Mouse (Mus musculus) forebrain, embryonic 14.5 days (tissue): ENCODE results near the gene Sf3b2. TPM values are rescaled to one million over a fixed set of nuclear protein-coding genes. Genes with fewer than 3 reads are reported as not detected.

Experiments
- ATAC-seq: fragments of 200-750 bp; cut with Nextera tagmentation; 2 replicates; pipeline ENCODE4 v1.8.0; 2017; ENCODE audit warnings: mild to moderate bottlenecking, moderate library complexity
- DNase-seq: peaks from one replicate; pipeline ENCODE4 v3.0.0-alpha.2; 2015; ENCODE audit warnings: low spot score
- H3K27ac ChIP-seq: fragments of 300-500 bp; sonication (generic); 2 replicates; pipeline ENCODE4 v1.5.1; 2014; ENCODE audit warnings: low read depth, mild to moderate bottlenecking, control low read depth, low read length, moderate library complexity
- H3K27me3 ChIP-seq: fragments of 300-500 bp; sonication (generic); replicated peaks from 2 replicates; pipeline ENCODE4 v1.6.1; 2014; ENCODE audit warnings: low read length, control low read depth, mixed read lengths; ENCODE audit not compliant: control insufficient read depth, insufficient read depth
- H3K36me3 ChIP-seq: fragments of 300-500 bp; sonication (generic); 2 replicates; pipeline ENCODE4 v1.6.1; 2014; ENCODE audit warnings: low read length, control low read depth; ENCODE audit not compliant: control insufficient read depth, insufficient read depth
- H3K4me1 ChIP-seq: fragments of 300-500 bp; sonication (generic); 2 replicates; pipeline ENCODE4 v1.6.1; 2014; ENCODE audit warnings: antibody characterized with exemption, low read length, control low read depth; ENCODE audit not compliant: control insufficient read depth, insufficient read depth
- H3K4me2 ChIP-seq: fragments of 300-500 bp; sonication (generic); 2 replicates; pipeline ENCODE4 v1.6.1; 2014; ENCODE audit warnings: mild to moderate bottlenecking, control low read depth, low read length
- H3K4me3 ChIP-seq: fragments of 300-500 bp; sonication (generic); 2 replicates; pipeline ENCODE4 v1.5.1; 2014; ENCODE audit warnings: low read depth, low read length, control low read depth
- H3K9ac ChIP-seq: fragments of 300-500 bp; sonication (generic); 2 replicates; pipeline ENCODE4 v1.6.1; 2014; ENCODE audit warnings: mild to moderate bottlenecking, low read length, control low read depth, moderate library complexity
- H3K9me3 ChIP-seq: fragments of 300-500 bp; sonication (generic); replicated peaks from 2 replicates; pipeline ENCODE4 v1.6.1; 2016; ENCODE audit warnings: low read length, control low read depth, mixed read lengths; ENCODE audit not compliant: control insufficient read depth
- WGBS: fragments of 180-500 bp; shearing (Covaris S2); extraction: QIAGEN DNeasy Blood & Tissue Kit; methylation state at CpG from one replicate; pipeline ENCODE4 v1.1.7; 2014; 5-methylcytosine and 5-hydroxymethylcytosine counted together
- polyA plus RNA-seq: library from polyadenylated mRNA; unstranded; fragments of >200 nt; fragmentation: Nextera tagmentation; extraction: Ambion mirVana; gene quantifications from 2 replicates; pipeline ENCODE4 v1.2.1, GENCODE M21; 2014

Sf3b2 gene
- polyA plus RNA-seq, 1 experiment from 2014 or later: 298 TPM

DNA sequence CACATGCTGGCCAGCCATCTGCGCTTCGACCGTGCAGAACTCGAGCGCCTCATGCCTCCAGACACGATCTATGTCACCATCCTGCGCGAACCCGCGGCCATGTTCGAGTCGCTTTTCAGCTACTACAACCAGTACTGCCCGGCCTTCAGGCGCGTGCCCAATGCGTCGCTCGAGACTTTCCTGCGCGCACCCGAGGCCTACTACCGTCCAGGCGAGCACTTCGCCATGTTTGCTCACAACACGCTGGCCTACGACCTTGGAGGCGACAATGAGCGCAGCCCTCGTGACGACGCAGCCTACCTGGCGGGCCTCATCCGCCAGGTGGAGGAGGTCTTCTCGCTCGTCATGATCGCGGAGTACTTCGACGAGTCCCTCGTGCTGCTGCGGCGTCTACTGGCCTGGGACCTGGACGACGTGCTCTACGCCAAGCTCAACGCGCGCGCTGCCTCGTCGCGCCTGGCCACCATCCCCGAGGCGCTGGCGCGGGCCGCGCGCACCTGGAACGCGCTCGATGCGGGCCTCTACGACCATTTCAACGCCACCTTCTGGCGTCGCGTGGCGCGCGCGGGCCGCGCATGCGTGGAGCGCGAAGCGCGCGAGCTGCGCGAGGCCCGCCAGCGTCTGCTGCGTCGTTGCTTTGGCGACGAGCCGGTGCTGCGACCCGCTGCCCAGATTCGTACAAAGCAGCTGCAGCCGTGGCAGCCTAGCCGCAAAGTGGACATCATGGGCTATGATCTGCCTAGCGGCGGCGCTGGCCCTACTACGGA lies 11.9 kb upstream of the Sf3b2 start:
- Histone ChIP-seq H3K4me2 (peak overlapping the region; percentile 12; the same call in 1 of the 2 replicates), H3K27me3 (no peaks in the 10 kb centered on the region), H3K27ac (no peak overlapping the region), H3K4me1 (no peaks in the 10 kb centered on the region), H3K9ac (no peak overlapping the region), H3K9me3 (no peaks in the 10 kb centered on the region), H3K36me3 (peaks cover 53% of the 10 kb centered on the region), H3K4me3 (no peak overlapping the region)
- no peak for ATAC-seq
- WGBS: 58% methylated on average over 98 of the region's 98 CpGs
- no peak for DNase-seq

DNA sequence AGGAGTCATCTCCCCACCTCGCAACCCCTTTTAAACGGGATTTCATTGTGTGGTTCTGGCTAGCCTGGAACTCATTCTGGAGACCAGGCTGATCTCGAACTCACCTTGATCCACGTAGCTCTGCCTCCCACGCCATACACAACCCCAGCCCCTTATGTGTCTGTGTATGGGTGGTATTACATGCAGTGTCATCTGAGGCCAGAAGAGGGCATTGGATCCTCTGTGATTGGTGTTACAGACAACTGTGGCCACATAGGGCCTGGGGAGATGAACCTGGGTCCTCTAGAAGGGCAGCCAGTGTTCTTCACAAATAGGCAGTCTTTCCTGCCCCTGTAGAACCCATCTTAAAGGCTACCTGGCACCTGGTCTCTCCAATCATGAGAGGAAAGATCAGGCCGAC lies 11.0 kb upstream of the Sf3b2 start:
- no peak for DNase-seq
- WGBS: 85% methylated on average over 6 of the region's 6 CpGs
- H3K36me3 ChIP-seq: peaks cover 53% of the 10 kb centered on the region

DNA sequence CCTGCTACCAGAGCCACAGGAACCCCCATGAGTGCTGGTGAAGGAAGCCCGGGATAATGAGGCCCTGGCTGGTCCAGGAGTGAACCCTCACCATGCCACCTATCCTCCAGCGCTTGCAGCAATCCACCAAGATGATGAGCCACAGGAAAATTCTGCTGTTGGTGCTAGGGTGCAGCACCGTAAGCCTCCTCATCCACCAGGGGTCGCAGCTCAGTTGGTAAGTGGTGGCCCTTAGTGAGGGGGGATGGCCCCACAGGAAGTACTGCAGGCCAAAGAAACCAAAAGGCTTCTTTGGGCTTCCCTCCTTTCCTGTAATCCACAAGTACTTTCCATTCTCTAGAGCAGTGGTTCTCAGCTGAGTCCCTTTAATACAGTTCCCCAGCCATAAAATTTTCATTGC lies 7.2 kb upstream of the Sf3b2 start:
- Histone ChIP-seq H3K4me3 (no peak overlapping the region), H3K4me1 (0 out of 2 replicates have a peak, but pooled peaks cover 5% of the 10 kb centered on the region), H3K9me3 (no peaks in the 10 kb centered on the region), H3K36me3 (peaks cover 46% of the 10 kb centered on the region), H3K4me2 (no peak overlapping the region), H3K27me3 (no peaks in the 10 kb centered on the region), H3K9ac (no peak overlapping the region), H3K27ac (no peak overlapping the region)
- peak; percentile 42 for DNase-seq
- 34% methylated on average over 4 of the region's 4 CpGs for WGBS
- ATAC-seq: no peak

More for the DNA sequence above, 11.0 kb upstream of the Sf3b2 start:
- Histone ChIP-seq H3K4me2 (no peak overlapping the region), H3K27ac (no peak overlapping the region), H3K9ac (no peak overlapping the region), H3K4me3 (no peak overlapping the region), H3K4me1 (no peaks in the 10 kb centered on the region), H3K27me3 (no peaks in the 10 kb centered on the region), H3K9me3 (no peaks in the 10 kb centered on the region)
- ATAC-seq: no peak

- H3K9ac ChIP-seq: no peak overlapping the region
- ATAC-seq: no peak
- H3K4me3 ChIP-seq: no peak overlapping the region
- peaks cover 28% of the 10 kb centered on the region for H3K36me3 ChIP-seq
- 87% methylated on average over 6 of the region's 6 CpGs for WGBS
- H3K27ac ChIP-seq: no peak overlapping the region
- no peaks in the 10 kb centered on the region for H3K27me3 ChIP-seq
- peaks cover 10% of the 10 kb centered on the region; the same call in 1 of the 2 replicates for H3K4me1 ChIP-seq
- H3K4me2 ChIP-seq: no peak overlapping the region
- H3K9me3 ChIP-seq: no peaks in the 10 kb centered on the region
- no peak for DNase-seq
Measured at GRCm38 (mm10) chr19:5300588-5300987, 5.3 kb upstream of the Sf3b2 start.

DNA sequence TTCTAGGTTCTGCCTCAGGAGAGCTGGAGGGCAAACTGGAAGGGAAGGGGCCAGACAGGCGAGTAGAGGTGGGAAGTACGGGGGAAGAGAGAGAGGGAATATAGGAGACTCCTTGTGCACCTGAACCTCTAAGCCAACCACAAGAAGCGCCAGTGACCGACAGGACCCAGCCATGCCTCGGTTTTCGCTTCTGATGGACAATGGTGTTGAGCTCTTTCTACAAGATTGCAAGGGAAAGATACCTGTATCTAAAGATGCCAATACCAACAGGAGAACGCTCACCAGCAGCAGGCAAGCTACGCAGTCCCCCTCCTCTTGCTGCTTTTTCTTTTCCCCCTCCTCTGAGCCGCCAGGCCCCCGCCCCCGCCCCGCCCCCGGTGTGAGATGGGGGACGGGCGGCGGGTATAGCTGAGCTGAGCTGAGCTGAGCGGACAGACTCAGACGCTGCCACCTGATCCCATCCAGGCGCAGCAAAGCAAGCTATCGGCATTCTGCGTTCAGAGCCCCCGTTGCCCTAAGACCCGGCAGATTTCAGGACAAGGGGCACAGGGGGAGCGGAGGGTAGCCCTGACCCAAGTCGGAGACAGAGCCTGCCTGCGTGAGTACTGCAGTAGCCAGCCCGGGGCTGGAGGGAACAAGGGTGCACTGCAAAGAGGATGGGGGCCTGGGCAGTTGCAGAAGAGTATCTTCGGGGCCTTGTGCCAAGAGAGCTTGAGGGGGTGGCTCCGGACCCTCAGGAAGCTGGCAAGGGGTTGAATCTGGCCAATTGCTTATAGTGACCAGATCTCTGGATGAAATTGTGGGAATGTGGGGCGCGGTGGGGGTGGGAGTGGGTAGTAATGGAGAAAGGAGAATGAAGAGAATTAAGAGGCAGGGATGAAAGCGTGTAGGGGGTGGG lies 2.9 kb upstream of the Sf3b2 start, which contains the start of gene Gal3st3:
Gene Gal3st3, plus strand, starts transcription at position 429 of the 898 bp plus-strand sequence.
- Histone ChIP-seq H3K9me3 (no peaks in the 10 kb centered on the region), H3K27ac (peak within 1 kb of the TSS; percentile 87), H3K4me1 (peaks cover 19% of the 10 kb centered on the region), H3K4me3 (peak within 1 kb of the TSS; percentile 64), H3K4me2 (peak within 1 kb of the TSS; percentile 60), H3K9ac (peak within 1 kb of the TSS; percentile 92), H3K27me3 (no peaks in the 10 kb centered on the region), H3K36me3 (peaks cover 16% of the 10 kb centered on the region)
- 4% methylated on average over 32 of the region's 32 CpGs for WGBS
- ATAC-seq (peak; percentile 61), DNase-seq (peak; percentile 75)

GRCm38 (mm10) chr19:5296630-5297029 lies 1.4 kb upstream of the Sf3b2 start:
- Histone ChIP-seq H3K36me3 (peaks cover 21% of the 10 kb centered on the region), H3K27ac (no peak overlapping the region), H3K27me3 (no peaks in the 10 kb centered on the region), H3K4me1 (peaks cover 19% of the 10 kb centered on the region), H3K9ac (no peak overlapping the region), H3K9me3 (no peaks in the 10 kb centered on the region), H3K4me3 (no peak overlapping the region), H3K4me2 (no peak overlapping the region)
- ATAC-seq (no peak), DNase-seq (no peak)
- 83% methylated on average over 5 of the region's 5 CpGs for WGBS

DNA sequence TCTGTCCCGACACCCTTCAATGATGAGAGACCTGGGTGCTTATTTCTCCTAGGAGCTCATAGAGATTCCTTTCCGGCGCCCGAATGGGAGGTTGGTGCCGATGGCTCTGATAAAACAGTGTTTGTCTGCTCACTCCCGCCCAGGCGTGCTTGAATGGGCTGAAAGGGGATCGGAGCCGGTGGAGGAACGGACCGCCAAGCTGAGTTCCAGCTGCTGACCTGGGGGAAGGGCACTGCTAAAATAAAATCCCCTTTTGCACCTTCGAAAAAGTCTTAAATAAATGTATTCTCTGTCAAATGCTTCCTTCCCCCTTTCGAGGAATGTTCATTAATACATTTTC lies 451 bp upstream of the Sf3b2 start:
- no peak for DNase-seq
- Histone ChIP-seq H3K9ac (peak overlapping the region; percentile 69), H3K27me3 (no peaks in the 10 kb centered on the region), H3K4me1 (peaks cover 19% of the 10 kb centered on the region), H3K9me3 (no peaks in the 10 kb centered on the region), H3K4me2 (peak overlapping the region; percentile 65), H3K4me3 (peak overlapping the region; percentile 89), H3K36me3 (peaks cover 31% of the 10 kb centered on the region), H3K27ac (peak overlapping the region; percentile 78)
- WGBS: 6% methylated on average over 13 of the region's 13 CpGs
- ATAC-seq: peak; percentile 35

DNA sequence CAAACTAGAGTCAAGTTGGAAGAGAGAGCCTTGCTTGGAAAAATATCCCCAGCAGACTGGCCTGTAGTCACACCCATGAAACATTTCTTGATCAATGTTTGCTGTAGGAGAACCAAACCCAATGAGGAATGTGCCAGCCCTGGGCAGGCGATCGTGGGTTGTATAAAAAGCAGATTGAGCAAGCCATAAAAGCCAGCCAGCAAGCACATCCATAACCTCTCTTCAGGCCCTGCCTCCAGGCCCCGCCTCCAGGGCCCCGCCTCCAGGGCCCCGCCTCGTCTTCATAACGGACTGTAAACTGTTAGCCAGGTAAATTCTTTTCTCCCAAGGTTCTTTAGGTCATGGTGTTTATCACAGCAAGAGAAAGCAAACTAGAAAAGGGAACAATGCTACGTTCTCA lies 16.9 kb downstream of the Sf3b2 start:
- 86% methylated on average over 8 of the region's 8 CpGs for WGBS
- ATAC-seq: no peak
- DNase-seq: no peak
- Histone ChIP-seq H3K36me3 (peaks cover 86% of the 10 kb centered on the region), H3K4me1 (no peaks in the 10 kb centered on the region), H3K9me3 (no peaks in the 10 kb centered on the region), H3K4me3 (no peak overlapping the region), H3K27me3 (no peaks in the 10 kb centered on the region), H3K27ac (no peak overlapping the region), H3K4me2 (no peak overlapping the region), H3K9ac (no peak overlapping the region)
